Mouse (Mus musculus) liver, postnatal 0 days (tissue): ENCODE results near the gene Tulp2.
"Not testable (repeated sequence)": the region's sequence is repeated elsewhere in the genome, so short reads cannot be mapped to it uniquely, and the experiment has no call there.

Experiments
- CTCF ChIP-seq: sonication (generic); IDR thresholded peaks from 2 replicates; pipeline ENCODE4 v1.5.1; 2016; ENCODE audit warnings: antibody characterized with exemption, low read depth
- EP300 ChIP-seq: IDR thresholded peaks from 2 replicates; pipeline ENCODE4 v1.6.1; 2016; ENCODE audit warnings: antibody characterized with exemption, low read depth, mild to moderate bottlenecking

- TF ChIP-seq CTCF, EP300: not testable (repeated sequence)
Observed at GRCm38 (mm10) chr7:45484985-45485384, 3.3 kb downstream of the Tulp2 start.
